Mouse (Mus musculus) liver, adult (tissue): ENCODE measurements around the gene Dock2.

Experiments used
- GATA4 ChIP-seq: IDR thresholded peaks from 2 replicates; pipeline ENCODE4 v1.6.1; 2014; ENCODE audit warnings: mild to moderate bottlenecking, low read length; ENCODE audit not compliant: insufficient replicate concordance

Gene Dock2

GRCm38 (mm10) chr11:34355406-34355805 lies 428.3 kb downstream of the Dock2 start:
- no peak for TF ChIP-seq GATA4

- TF ChIP-seq GATA4 = no peak
Measured at GRCm38 (mm10) chr11:34349453-34350056, 434.1 kb downstream of the Dock2 start.

DNA sequence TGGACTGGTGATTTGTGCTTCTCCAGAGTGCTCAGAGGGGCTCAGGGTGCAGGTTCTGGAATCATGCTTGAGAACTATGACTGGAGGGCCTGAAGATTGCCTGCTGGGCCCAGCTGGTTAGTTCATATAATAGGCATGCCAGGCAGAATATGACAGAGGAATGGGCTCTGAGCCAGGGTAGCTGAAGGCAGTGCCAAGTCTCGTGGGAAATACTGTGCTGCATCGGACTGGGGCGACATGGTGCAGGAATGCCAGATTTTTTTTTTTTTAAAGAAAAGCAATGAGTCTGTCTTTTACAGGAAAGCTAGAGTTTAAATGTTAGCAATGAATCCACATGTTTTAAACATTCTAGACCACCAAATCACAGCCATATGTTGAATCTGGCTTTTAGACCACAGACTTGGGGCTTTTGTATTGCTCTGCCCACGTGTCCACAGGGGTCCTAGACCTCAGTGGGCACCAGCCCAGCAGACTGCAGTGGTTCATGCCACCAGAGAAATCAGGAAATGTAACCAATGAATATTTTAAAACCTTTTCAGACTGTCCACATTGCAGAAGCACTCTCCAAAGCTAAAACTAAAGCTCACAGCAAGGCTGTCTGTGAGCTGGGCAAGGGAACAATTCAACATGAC lies 435.3 kb downstream of the Dock2 start:
- no peak for TF ChIP-seq GATA4

GRCm38 (mm10) chr11:34344310-34344709 lies 439.4 kb downstream of the Dock2 start:
- no peak for TF ChIP-seq GATA4

GRCm38 (mm10) chr11:34343742-34344307 lies 439.9 kb downstream of the Dock2 start:
- no peak for TF ChIP-seq GATA4

DNA sequence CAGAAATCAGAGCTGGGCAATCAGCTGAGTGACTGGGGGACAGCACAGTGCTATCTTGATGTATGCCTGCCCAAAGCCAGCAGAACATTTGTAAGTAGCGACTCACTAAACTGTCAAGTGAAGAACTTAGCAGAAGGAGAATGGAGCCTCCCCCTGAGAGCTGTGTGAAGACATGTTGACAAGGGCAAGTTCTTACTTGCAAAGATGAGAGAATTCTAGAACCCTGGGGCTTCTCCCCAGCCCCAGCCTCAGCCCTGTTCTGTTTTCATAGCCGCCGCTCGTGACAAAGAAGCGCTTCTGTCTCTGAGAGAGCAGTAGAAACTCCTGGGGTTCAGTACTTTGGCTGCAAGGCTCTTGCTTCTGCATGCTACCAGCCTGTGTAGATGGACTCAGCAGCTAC lies 444.0 kb downstream of the Dock2 start:
- TF ChIP-seq GATA4 = no peak

DNA sequence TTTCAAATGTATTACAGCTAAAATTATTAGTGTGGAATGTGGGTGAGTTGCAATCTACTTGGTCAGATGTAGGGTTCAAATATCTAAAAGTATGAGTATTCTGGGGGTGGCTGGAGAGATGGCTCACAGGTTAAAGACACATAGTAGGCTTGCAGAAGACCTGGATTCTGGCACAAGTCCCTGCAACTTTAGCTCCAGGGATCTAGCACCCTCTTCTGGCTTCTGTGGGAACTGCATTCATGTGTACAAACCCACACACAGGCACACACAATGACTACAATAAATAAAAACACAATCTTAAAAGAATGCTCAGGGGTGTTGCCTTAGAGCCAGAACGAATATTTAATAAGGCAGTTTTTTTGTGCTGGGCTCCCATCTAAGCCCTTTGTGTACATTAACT lies 445.8 kb downstream of the Dock2 start:
- TF ChIP-seq GATA4 = no peak

DNA sequence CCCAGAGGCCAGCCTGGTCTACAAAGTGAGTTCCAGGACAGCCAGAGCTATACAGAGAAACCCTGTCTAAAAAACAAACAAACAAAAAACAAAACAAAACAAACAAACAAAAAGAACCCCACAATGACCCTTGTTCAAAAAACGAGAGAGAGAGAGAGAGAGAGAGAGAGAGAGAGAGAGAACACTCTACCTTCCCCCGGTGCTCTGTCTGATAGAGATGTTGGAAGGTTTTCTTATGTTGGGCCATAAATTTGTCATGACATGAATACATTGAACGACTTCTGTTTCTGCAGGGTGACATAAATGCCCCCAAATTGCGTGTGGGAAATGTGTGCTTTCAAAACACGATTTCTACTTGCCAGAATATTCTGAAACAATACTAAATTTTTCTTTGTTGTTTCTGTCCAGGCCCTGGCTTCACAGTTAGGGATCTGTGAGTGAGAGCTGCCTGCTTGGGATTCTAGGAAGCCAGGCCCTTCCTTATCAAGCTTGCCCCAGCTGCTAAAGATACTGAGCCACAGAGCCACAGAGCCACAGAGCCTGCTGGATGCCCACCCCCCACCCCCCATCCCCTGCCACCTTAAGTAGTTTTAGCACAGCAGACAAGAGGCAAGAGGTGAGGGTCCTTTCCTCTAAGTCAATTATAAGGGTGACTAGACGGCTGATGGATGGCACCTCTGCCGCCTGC lies 451.2 kb downstream of the Dock2 start:
- TF ChIP-seq GATA4 = no peak

- no peak for TF ChIP-seq GATA4
Measured at GRCm38 (mm10) chr11:34323664-34324063, 460.0 kb downstream of the Dock2 start.

DNA sequence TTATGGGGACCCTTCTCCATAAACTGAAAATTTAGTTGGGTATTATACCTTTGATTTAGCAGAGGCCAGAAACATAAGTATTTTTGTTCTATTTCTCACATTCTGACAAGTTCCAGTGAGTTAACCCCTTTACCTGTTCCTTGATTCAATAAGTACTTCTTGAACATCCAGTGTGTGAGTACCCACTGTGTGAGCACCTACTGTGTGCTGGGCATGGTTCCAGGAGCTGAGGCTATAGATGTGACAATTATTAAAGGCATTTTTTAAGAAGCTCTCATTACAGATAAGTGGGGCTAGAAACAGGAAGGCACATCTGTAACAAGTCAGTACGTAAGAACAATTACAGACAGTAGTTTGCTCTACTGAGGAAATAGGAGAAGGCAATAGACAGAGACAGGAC lies 464.4 kb downstream of the Dock2 start:
- TF ChIP-seq GATA4 = no peak

GRCm38 (mm10) chr11:34317001-34317400 lies 466.7 kb downstream of the Dock2 start:
- TF ChIP-seq GATA4 = no peak

DNA sequence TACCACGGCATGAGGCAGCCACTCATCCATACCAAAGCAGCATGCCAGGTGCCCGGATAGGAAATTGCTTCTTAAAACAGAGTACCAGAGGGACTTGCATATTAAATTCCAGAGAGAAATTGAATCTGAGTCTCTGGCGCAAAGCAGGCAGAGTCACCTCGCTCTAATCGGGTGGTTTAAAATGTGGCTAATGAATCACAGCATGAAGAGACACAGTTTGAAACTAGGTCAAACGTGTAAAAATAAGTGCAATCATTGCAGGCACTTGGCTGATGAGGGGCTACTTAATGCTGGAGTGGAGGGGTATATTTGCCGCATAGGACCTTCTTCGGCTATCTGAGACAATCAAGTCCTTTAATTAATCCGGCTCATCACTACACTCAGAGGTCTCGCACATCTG lies 467.5 kb downstream of the Dock2 start:
- TF ChIP-seq GATA4 = no peak

DNA sequence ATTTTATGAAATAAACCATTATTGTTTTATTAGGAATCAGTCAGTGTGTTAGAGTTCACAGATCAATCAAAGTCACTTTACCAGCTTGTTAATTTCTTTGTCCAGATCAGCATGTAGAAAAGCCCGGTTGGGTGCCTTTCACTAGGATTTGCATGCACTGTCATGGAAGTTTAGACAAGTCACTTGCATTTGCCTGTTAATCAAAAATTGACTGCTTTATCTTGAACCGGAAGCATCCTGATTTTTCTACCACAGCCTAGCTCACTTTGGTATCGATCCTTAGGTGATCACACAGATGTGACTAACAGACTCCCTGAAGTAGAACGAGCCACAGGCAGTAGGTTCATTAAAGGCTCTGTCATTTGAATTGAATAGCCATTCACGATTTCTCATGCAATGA lies 468.3 kb downstream of the Dock2 start:
- no peak for TF ChIP-seq GATA4

GRCm38 (mm10) chr11:34314534-34315379 lies 468.9 kb downstream of the Dock2 start, which contains the start of gene Fam196b:
Gene Fam196b, plus strand, starts transcription at chr11:34314822.
- TF ChIP-seq GATA4 = no peak

DNA sequence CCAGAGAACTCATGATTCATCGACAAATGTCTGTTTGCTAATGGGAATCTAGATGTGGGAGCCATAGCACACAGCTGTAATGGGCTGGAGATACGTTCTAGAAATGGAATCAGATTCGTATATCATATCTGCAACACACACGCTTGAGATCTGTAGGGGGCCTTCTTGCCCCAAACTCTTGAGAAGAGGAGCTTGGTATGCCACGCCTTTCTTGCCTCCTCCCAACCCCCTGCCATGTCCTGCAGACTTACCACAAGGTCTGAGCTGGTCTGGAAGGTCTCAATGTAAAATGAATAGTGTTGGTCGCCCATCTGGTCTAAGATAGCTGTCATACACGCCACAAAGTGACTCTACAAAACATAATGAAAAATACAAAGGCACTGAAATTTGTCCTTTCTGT lies 471.5 kb downstream of the Dock2 start:
- TF ChIP-seq GATA4 = no peak
